Mouse (Mus musculus) liver, embryonic 16.5 days (tissue): ENCODE data around the gene Prpf38b. TPM values are rescaled to one million over a fixed set of nuclear protein-coding genes. Genes with fewer than 3 reads are reported as not detected.
A peak's percentile ranks its signal among the peaks of the same experiment; 100 is the strongest.

ENCODE experiments used
- ATAC-seq: fragments of 200-750 bp; cut with Nextera tagmentation; 2 replicates; pipeline ENCODE4 v1.8.0; 2017; ENCODE audit warnings: low read depth, mild to moderate bottlenecking, moderate number of reproducible peaks, moderate library complexity
- H3K27ac ChIP-seq: fragments of 300-500 bp; sonication (generic); 2 replicates; pipeline ENCODE4 v1.5.1; 2014; ENCODE audit warnings: mild to moderate bottlenecking, low read length
- H3K27me3 ChIP-seq: fragments of 300-500 bp; sonication (generic); 2 replicates; pipeline ENCODE4 v1.6.1; 2014; ENCODE audit warnings: low read depth, low read length, mixed read lengths; ENCODE audit not compliant: control insufficient read depth, insufficient read depth
- H3K36me3 ChIP-seq: fragments of 300-500 bp; sonication (generic); 2 replicates; pipeline ENCODE4 v1.6.1; 2014; ENCODE audit warnings: mild to moderate bottlenecking; ENCODE audit not compliant: control insufficient read depth, insufficient read depth
- H3K4me1 ChIP-seq: fragments of 300-500 bp; sonication (generic); 2 replicates; pipeline ENCODE4 v1.6.1; 2014; ENCODE audit warnings: low read depth, low read length, mixed read lengths; ENCODE audit not compliant: control insufficient read depth
- H3K4me2 ChIP-seq: fragments of 300-500 bp; sonication (generic); 2 replicates; pipeline ENCODE4 v1.6.1; 2014; ENCODE audit warnings: low read depth, low read length, mixed read lengths
- H3K4me3 ChIP-seq: fragments of 300-500 bp; sonication (generic); 2 replicates; pipeline ENCODE4 v1.5.1; 2014; ENCODE audit warnings: low read depth, mild to moderate bottlenecking, low read length
- H3K9ac ChIP-seq: fragments of 300-500 bp; sonication (generic); 2 replicates; pipeline ENCODE4 v1.6.1; 2014; ENCODE audit warnings: low read depth, low read length
- H3K9me3 ChIP-seq: fragments of 300-500 bp; sonication (generic); replicated peaks from 2 replicates; pipeline ENCODE4 v1.6.1; 2016; ENCODE audit warnings: low read length; ENCODE audit not compliant: control insufficient read depth
- WGBS: fragments of 180-500 bp; shearing (Covaris S2); extraction: QIAGEN DNeasy Blood & Tissue Kit; methylation state at CpG from one replicate; pipeline ENCODE4 v1.1.7; 2014; ENCODE audit not compliant: insufficient replicate concordance; 5-methylcytosine and 5-hydroxymethylcytosine counted together
- polyA plus RNA-seq: library from polyadenylated mRNA; unstranded; fragments of >200 nt; fragmentation: Nextera tagmentation; extraction: Ambion mirVana; gene quantifications from 2 replicates; pipeline ENCODE4 v1.2.1, GENCODE M21; 2015

Prpf38b gene
- polyA plus RNA-seq, 1 experiment from 2014 or later: 24.5 TPM

DNA sequence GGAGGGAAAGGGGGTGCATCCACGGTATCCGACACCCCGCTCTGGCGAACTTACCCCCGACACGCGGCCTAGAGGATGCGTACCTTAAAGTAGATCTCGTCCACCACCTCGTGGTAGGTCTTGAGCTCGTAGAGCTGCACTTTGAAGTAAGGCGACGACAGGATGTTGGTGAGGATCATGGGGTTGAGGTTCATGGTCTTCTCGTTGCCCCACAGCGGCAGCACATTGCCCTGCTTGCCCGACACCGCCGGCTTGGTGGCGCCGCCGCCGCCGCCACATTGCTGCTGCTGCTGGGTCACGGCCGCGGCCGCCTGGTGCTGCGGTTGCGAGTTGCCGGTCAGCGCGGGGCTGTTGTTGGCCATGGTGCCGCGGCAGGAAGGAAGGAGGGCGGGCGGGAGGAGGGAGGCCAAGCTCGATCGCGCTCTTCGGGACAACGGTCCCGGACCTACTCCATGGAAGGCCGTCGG lies 413 bp downstream of the Prpf38b start:
- H3K4me2 ChIP-seq: peak overlapping the region; percentile 92
- WGBS: under 1% methylated on average over 44 of the region's 44 CpGs
- H3K27me3 ChIP-seq: no peaks in the 10 kb centered on the region
- H3K9me3 ChIP-seq: no peaks in the 10 kb centered on the region
- H3K9ac ChIP-seq: peak overlapping the region; percentile 98
- H3K4me3 ChIP-seq: peak overlapping the region; percentile 96
- H3K4me1 ChIP-seq: peaks cover 10% of the 10 kb centered on the region
- H3K27ac ChIP-seq: peak overlapping the region; percentile 99
- peak; percentile 80 for ATAC-seq
- H3K36me3 ChIP-seq: peaks cover 18% of the 10 kb centered on the region

DNA sequence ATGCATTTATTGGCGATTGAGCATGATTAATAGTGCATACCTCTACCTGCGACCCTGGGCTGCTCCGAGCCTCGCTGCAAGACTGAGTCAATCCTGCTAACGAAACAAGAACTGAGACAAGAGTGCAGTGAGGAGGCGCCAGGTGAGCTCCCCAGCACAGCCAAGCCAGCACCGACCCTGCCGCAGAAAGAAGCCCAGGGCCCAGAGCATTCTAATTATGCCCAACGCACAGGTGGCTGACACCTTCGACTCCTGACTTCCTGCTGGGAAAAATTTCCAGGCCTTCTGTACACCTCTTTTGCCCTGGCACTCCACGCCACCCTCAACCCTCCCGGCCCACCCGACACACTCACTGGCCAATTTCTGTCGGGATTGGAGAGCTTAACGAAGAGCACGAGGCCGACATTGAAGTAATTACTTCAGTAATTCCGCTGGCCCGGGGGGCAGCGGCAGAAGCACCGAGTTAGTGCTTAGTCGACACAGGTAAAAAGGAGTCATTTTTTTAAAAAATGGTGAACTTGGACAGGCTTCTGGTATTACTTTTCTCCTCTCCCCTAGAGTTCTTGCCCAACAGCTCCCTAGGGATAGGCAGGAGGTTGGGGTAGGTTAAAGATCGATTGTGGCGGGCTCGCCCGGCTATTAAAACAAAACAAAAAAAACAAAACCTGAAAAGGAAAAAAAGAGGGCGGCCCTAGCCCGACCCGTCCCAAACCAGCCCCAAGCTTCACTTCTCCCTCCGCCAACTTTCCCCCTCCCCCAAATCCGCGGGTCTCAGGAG lies 1.0 kb downstream of the Prpf38b start:
- peak overlapping the region; percentile 96 for H3K4me3 ChIP-seq
- peak overlapping the region; percentile 98 for H3K9ac ChIP-seq
- H3K9me3 ChIP-seq: no peaks in the 10 kb centered on the region
- H3K27ac ChIP-seq: peak overlapping the region; percentile 99
- H3K4me1 ChIP-seq: peaks cover 10% of the 10 kb centered on the region
- H3K27me3 ChIP-seq: no peaks in the 10 kb centered on the region
- under 1% methylated on average over 32 of the region's 32 CpGs for WGBS
- peak overlapping the region; percentile 92 for H3K4me2 ChIP-seq
- no peak for ATAC-seq
- H3K36me3 ChIP-seq: peaks cover 23% of the 10 kb centered on the region

DNA sequence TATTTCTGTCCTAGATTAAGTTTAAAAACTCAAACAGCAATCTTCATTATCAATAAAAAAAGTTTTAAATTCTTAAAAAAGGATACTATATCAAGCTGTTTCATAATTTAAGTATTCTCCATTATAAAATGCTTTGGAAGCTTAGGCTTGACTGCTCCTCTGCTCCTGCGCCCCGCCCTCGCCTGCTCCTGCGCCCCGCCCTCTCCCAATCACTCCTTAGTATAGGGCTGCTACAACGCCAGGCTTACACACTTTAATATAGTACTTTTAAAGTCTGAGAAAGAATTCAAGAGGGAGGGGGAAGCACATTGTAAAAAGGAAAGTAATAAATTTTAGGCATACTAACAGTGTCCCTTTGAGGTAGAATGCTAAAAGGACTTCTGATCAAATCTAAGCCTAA lies 8.6 kb downstream of the Prpf38b start:
- Histone ChIP-seq H3K27ac (no peak overlapping the region), H3K27me3 (no peaks in the 10 kb centered on the region), H3K9ac (no peak overlapping the region), H3K4me1 (no peaks in the 10 kb centered on the region), H3K4me2 (no peak overlapping the region), H3K4me3 (no peak overlapping the region), H3K36me3 (peaks cover 48% of the 10 kb centered on the region), H3K9me3 (no peaks in the 10 kb centered on the region)
- ATAC-seq: no peak
- 64% methylated on average over 6 of the region's 6 CpGs for WGBS

DNA sequence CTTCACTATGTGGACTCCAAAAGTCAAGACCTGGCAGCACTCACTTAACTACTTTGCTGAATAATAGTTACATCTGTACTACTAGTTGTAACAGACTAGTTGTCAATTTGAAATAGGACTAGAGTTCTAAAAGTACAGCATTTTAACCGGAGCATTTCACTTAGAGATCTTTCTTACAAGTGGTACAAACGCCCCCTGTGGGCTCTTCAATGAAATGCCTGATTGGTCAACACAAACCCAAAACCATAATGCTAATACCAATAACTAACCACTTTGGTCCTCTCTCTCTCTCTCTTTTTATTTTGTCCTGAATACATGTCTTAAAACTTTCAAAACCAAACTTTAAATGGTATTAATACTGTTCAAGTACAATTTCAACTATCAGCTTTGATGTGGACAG lies 9.5 kb downstream of the Prpf38b start:
- Histone ChIP-seq H3K9me3 (no peaks in the 10 kb centered on the region), H3K9ac (no peak overlapping the region), H3K4me3 (no peak overlapping the region), H3K27me3 (no peaks in the 10 kb centered on the region), H3K27ac (no peak overlapping the region), H3K4me1 (no peaks in the 10 kb centered on the region), H3K36me3 (peaks cover 41% of the 10 kb centered on the region), H3K4me2 (no peak overlapping the region)
- no peak for ATAC-seq
- WGBS: 42% methylated on average over 2 of the region's 2 CpGs

DNA sequence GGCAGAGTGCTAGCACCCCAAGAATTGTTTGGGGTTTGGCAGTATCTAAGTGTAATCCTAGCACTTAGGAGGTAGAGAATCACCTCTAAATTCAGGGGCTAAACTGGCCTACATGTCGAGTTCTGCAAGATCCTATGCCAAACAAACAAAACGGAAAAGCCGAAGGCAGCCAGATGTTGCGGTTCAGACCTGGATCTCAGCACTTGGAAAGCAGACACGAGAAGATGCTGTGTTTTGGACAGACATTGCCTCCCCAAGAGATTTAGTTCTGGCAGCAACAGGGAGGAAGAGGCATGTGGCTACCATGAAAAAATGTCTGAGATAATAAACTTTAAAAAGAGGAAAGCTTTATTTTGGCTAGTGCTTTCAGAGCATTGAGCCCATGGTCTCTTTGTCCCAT lies 10.8 kb downstream of the Prpf38b start:
- Histone ChIP-seq H3K9me3 (no peaks in the 10 kb centered on the region), H3K27ac (no peak overlapping the region), H3K4me3 (no peak overlapping the region), H3K36me3 (peaks cover 31% of the 10 kb centered on the region), H3K27me3 (no peaks in the 10 kb centered on the region), H3K4me1 (no peaks in the 10 kb centered on the region), H3K9ac (no peak overlapping the region), H3K4me2 (no peak overlapping the region)
- WGBS: 87% methylated on average over 5 of the region's 5 CpGs
- no peak for ATAC-seq

DNA sequence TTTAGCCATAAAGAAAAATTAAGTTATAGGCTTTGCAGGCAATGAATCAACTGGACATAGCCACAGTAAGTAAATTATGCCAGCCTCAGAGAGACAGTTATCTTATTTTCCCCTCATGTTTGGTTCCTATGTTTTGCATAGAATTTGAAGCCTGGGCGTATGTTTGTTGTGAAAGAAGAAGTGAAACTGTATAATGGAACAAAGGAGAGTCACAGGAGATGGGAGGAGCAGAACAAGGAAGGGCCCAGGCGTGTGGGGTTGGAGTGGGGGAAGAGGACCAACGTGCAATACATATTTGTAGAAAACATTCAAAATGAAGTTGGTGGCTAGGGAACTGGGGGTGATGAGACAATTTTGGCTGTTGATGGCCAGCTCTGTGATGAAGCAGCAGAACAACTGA lies 11.4 kb downstream of the Prpf38b start:
- peaks cover 27% of the 10 kb centered on the region for H3K36me3 ChIP-seq
- no peak overlapping the region for H3K27ac ChIP-seq
- H3K27me3 ChIP-seq: no peaks in the 10 kb centered on the region
- no peaks in the 10 kb centered on the region for H3K4me1 ChIP-seq
- ATAC-seq: no peak; the same call in 1 of the 2 replicates
- H3K9me3 ChIP-seq: no peaks in the 10 kb centered on the region
- WGBS: 48% methylated on average over 3 of the region's 3 CpGs
- H3K4me2 ChIP-seq: no peak overlapping the region
- H3K9ac ChIP-seq: no peak overlapping the region
- H3K4me3 ChIP-seq: no peak overlapping the region

DNA sequence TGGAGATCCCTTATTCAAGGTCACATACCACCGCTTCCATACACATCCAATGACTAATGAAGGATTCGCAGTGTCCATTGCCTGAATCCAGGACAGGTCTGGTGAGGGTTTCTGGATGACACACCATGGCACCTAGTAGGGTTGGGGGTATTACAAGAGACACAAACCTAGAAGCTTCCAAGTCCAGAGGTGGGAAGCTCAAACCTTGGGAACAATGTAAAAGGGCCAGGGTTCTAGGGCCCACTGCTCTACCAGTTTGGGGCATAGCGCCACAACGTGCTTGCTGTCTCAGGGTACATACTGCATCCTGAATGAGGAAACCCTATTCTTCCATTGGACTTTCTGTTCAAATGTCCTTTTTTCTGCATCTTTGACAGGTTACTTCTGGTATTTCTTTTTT lies 12.9 kb downstream of the Prpf38b start:
- H3K27ac ChIP-seq: no peak overlapping the region
- H3K9ac ChIP-seq: no peak overlapping the region
- H3K4me3 ChIP-seq: no peak overlapping the region
- no peaks in the 10 kb centered on the region for H3K9me3 ChIP-seq
- ATAC-seq: no peak
- no peaks in the 10 kb centered on the region for H3K27me3 ChIP-seq
- H3K4me2 ChIP-seq: no peak overlapping the region
- 88% methylated on average over 4 of the region's 4 CpGs for WGBS
- peaks cover 12% of the 10 kb centered on the region for H3K36me3 ChIP-seq
- H3K4me1 ChIP-seq: no peaks in the 10 kb centered on the region

DNA sequence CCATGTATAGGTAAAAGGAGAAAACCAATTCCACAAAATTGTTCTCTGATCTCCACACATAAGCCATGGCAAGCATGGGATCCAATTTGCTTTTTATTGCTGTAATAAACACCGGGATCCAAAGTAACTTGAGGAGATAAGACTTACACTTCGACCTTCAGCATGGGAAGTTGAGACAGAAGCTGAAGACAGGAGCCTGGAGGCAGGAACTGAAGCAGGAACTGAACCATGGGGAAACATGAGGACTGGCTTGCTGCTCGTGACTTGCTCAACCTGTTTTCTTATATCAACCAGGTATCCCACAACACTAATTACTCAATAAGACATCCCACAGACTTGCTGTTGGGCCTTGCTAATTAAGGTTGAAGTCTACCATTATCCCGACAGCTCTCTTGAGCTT lies 18.6 kb downstream of the Prpf38b start:
- Histone ChIP-seq H3K36me3 (no peaks in the 10 kb centered on the region), H3K27me3 (no peaks in the 10 kb centered on the region), H3K27ac (no peak overlapping the region), H3K9ac (no peak overlapping the region), H3K4me2 (no peak overlapping the region), H3K9me3 (no peaks in the 10 kb centered on the region), H3K4me1 (no peaks in the 10 kb centered on the region), H3K4me3 (no peak overlapping the region)
- no peak for ATAC-seq
- 38% methylated on average over 4 of the region's 4 CpGs for WGBS

DNA sequence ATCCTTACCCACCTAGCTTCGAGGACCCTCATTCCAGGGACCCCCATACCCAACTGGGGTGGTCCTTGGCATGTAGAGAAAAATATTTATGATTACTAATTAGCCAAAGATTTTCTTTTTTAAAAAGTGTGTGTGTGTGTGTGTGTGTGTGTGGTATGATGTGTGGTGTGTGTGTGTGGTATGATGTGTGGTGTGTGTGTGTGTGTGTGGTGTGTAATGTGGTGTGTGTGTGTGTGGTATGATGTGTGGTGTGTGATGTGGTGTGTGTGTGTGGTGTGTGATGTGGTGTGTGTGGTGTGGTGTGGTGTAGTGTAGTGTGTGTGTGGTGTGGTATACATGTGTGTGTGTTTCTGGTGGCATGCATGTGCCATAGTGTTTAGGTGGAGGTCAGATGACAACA lies 19.4 kb downstream of the Prpf38b start:
- WGBS: 46% methylated on average over 1 of the region's 1 CpGs
- H3K27me3 ChIP-seq: no peaks in the 10 kb centered on the region
- H3K4me3 ChIP-seq: no peak overlapping the region
- H3K9me3 ChIP-seq: no peaks in the 10 kb centered on the region
- no peak overlapping the region for H3K4me2 ChIP-seq
- no peaks in the 10 kb centered on the region for H3K36me3 ChIP-seq
- H3K27ac ChIP-seq: no peak overlapping the region
- H3K9ac ChIP-seq: no peak overlapping the region
- ATAC-seq: no peak
- H3K4me1 ChIP-seq: no peaks in the 10 kb centered on the region
